Mouse (Mus musculus): Measurements from ENCODE around the gene Abhd16a. TPM values are rescaled to one million over a fixed set of nuclear protein-coding genes. Genes with fewer than 3 reads are reported as not detected.
A peak's percentile ranks its signal among the peaks of the same experiment; 100 is the strongest.

Gene Abhd16a
- polyA plus RNA-seq, 1 experiment from 2014 or later, result 59.9 TPM

- ATAC-seq (ENCODE audit: insufficient read depth, low FRiP score, low TSS enrichment) (no peak), DNase-seq (ENCODE audit: low spot score) (no peak)
- no peaks in the 10 kb centered on the region for H3K36me3 ChIP-seq (ENCODE audit: control insufficient read depth, insufficient read depth, low read length)
- peaks cover 11% of the 10 kb centered on the region for H3K4me1 ChIP-seq (ENCODE audit: control insufficient read depth, insufficient read depth, low read length)
- H3K9me3 ChIP-seq (ENCODE audit: control insufficient read depth, low read length), result no peaks in the 10 kb centered on the region
- no peak overlapping the region for H3K4me3 ChIP-seq (ENCODE audit: low read depth, low read length)
- H3K27me3 ChIP-seq (ENCODE audit: control insufficient read depth, insufficient read depth, low read length), result no peaks in the 10 kb centered on the region
- H3K9ac ChIP-seq (ENCODE audit: low read length), result no peak overlapping the region
- H3K4me2 ChIP-seq (ENCODE audit: low read depth), result no peak overlapping the region
- H3K27ac ChIP-seq (ENCODE audit: low read depth, low read length), result no peak overlapping the region
- 75% methylated on average over 11 of the region's 11 CpGs for WGBS
Measured at GRCm38 (mm10) chr17:35128996-35129395, 39.9 kb downstream of the Abhd16a start.

- Histone ChIP-seq H3K4me2 (ENCODE audit: low read depth) (no peak overlapping the region), H3K4me1 (ENCODE audit: control insufficient read depth, insufficient read depth, low read length) (peaks cover 5% of the 10 kb centered on the region; the same call in 1 of the 2 replicates), H3K36me3 (ENCODE audit: control insufficient read depth, insufficient read depth, low read length) (no peaks in the 10 kb centered on the region), H3K27ac (ENCODE audit: low read depth, low read length) (no peak overlapping the region), H3K4me3 (ENCODE audit: low read depth, low read length) (no peak overlapping the region), H3K9me3 (ENCODE audit: control insufficient read depth, low read length) (no peaks in the 10 kb centered on the region), H3K27me3 (ENCODE audit: control insufficient read depth, insufficient read depth, low read length) (no peaks in the 10 kb centered on the region), H3K9ac (ENCODE audit: low read length) (no peak overlapping the region)
- 91% methylated on average over 8 of the region's 8 CpGs for WGBS
- ATAC-seq (ENCODE audit: insufficient read depth, low FRiP score, low TSS enrichment) (no peak), DNase-seq (ENCODE audit: low spot score) (no peak)
Measured at GRCm38 (mm10) chr17:35131038-35131437, 42.0 kb downstream of the Abhd16a start.

- Histone ChIP-seq H3K9ac (ENCODE audit: low read length) (no peak within 1 kb of the TSS), H3K36me3 (ENCODE audit: control insufficient read depth, insufficient read depth, low read length) (no peaks in the 10 kb centered on the region), H3K9me3 (ENCODE audit: control insufficient read depth, low read length) (no peaks in the 10 kb centered on the region), H3K4me2 (ENCODE audit: low read depth) (no peak within 1 kb of the TSS), H3K27ac (ENCODE audit: low read depth, low read length) (no peak within 1 kb of the TSS), H3K27me3 (ENCODE audit: control insufficient read depth, insufficient read depth, low read length) (no peaks in the 10 kb centered on the region), H3K4me3 (ENCODE audit: low read depth, low read length) (no peak within 1 kb of the TSS), H3K4me1 (ENCODE audit: control insufficient read depth, insufficient read depth, low read length) (peaks cover 3% of the 10 kb centered on the region; the same call in 1 of the 2 replicates)
- DNase-seq (ENCODE audit: low spot score), result no peak
- no peak for ATAC-seq (ENCODE audit: insufficient read depth, low FRiP score, low TSS enrichment)
- WGBS, result 81% methylated on average over 15 of the region's 15 CpGs
Measured at GRCm38 (mm10) chr17:35131500-35132173, 42.6 kb downstream of the Abhd16a start, which contains the start of gene Apom. Apom (minus strand) TSS chr17:35132050.

- no peaks in the 10 kb centered on the region for H3K36me3 ChIP-seq (ENCODE audit: control insufficient read depth, insufficient read depth, low read length)
- H3K4me2 ChIP-seq (ENCODE audit: low read depth), result no peak overlapping the region
- no peak for ATAC-seq (ENCODE audit: insufficient read depth, low FRiP score, low TSS enrichment)
- no peak for DNase-seq (ENCODE audit: low spot score)
- no peak overlapping the region for H3K4me3 ChIP-seq (ENCODE audit: low read depth, low read length)
- H3K9ac ChIP-seq (ENCODE audit: low read length), result no peak overlapping the region
- H3K9me3 ChIP-seq (ENCODE audit: control insufficient read depth, low read length), result no peaks in the 10 kb centered on the region
- no peak overlapping the region for H3K27ac ChIP-seq (ENCODE audit: low read depth, low read length)
- H3K27me3 ChIP-seq (ENCODE audit: control insufficient read depth, insufficient read depth, low read length), result no peaks in the 10 kb centered on the region
- peaks cover 5% of the 10 kb centered on the region; the same call in 1 of the 2 replicates for H3K4me1 ChIP-seq (ENCODE audit: control insufficient read depth, insufficient read depth, low read length)
- 86% methylated on average over 3 of the region's 3 CpGs for WGBS
Measured at GRCm38 (mm10) chr17:35132174-35132560, 43.1 kb downstream of the Abhd16a start.

GRCm38 (mm10) chr17:35133517-35133916 lies 44.5 kb downstream of the Abhd16a start:
- no peak for ATAC-seq (ENCODE audit: insufficient read depth, low FRiP score, low TSS enrichment)
- Histone ChIP-seq H3K36me3 (ENCODE audit: control insufficient read depth, insufficient read depth, low read length) (peaks cover 2% of the 10 kb centered on the region; the same call in 1 of the 2 replicates), H3K27me3 (ENCODE audit: control insufficient read depth, insufficient read depth, low read length) (no peaks in the 10 kb centered on the region), H3K9ac (ENCODE audit: low read length) (no peak overlapping the region), H3K27ac (ENCODE audit: low read depth, low read length) (no peak overlapping the region), H3K4me2 (ENCODE audit: low read depth) (no peak overlapping the region), H3K4me3 (ENCODE audit: low read depth, low read length) (no peak overlapping the region), H3K9me3 (ENCODE audit: control insufficient read depth, low read length) (no peaks in the 10 kb centered on the region), H3K4me1 (ENCODE audit: control insufficient read depth, insufficient read depth, low read length) (peaks cover 9% of the 10 kb centered on the region; the same call in 1 of the 2 replicates)
- DNase-seq (ENCODE audit: low spot score), result no peak
- 94% methylated on average over 7 of the region's 7 CpGs for whole genome bisulfite sequencing

GRCm38 (mm10) chr17:35134801-35135590 lies 45.9 kb downstream of the Abhd16a start, which contains the start of gene Bag6:
Bag6 (plus strand) TSS chr17:35135178.
- H3K27ac ChIP-seq (ENCODE audit: low read depth, low read length), result peak within 1 kb of the TSS; percentile 90
- ATAC-seq (ENCODE audit: insufficient read depth, low FRiP score, low TSS enrichment) (peak; percentile 93), DNase-seq (ENCODE audit: low spot score) (peak; percentile 97)
- H3K27me3 ChIP-seq (ENCODE audit: control insufficient read depth, insufficient read depth, low read length), result no peaks in the 10 kb centered on the region
- H3K4me2 ChIP-seq (ENCODE audit: low read depth), result peak within 1 kb of the TSS; percentile 85
- H3K36me3 ChIP-seq (ENCODE audit: control insufficient read depth, insufficient read depth, low read length), result peaks cover 13% of the 10 kb centered on the region
- H3K9me3 ChIP-seq (ENCODE audit: control insufficient read depth, low read length), result no peaks in the 10 kb centered on the region
- H3K9ac ChIP-seq (ENCODE audit: low read length), result peak within 1 kb of the TSS; percentile 81
- peak within 1 kb of the TSS; percentile 74 for H3K4me3 ChIP-seq (ENCODE audit: low read depth, low read length)
- WGBS, result under 1% methylated on average over 63 of the region's 66 CpGs
- peaks cover 9% of the 10 kb centered on the region; the same call in 1 of the 2 replicates for H3K4me1 ChIP-seq (ENCODE audit: control insufficient read depth, insufficient read depth, low read length)

GRCm38 (mm10) chr17:35135591-35136320 lies 46.7 kb downstream of the Abhd16a start:
- H3K4me2 ChIP-seq (ENCODE audit: low read depth), result peak overlapping the region; percentile 85
- H3K27ac ChIP-seq (ENCODE audit: low read depth, low read length), result peak overlapping the region; percentile 90
- H3K36me3 ChIP-seq (ENCODE audit: control insufficient read depth, insufficient read depth, low read length), result peaks cover 20% of the 10 kb centered on the region
- no peaks in the 10 kb centered on the region for H3K9me3 ChIP-seq (ENCODE audit: control insufficient read depth, low read length)
- 1% methylated on average over 35 of the region's 43 CpGs for WGBS
- H3K27me3 ChIP-seq (ENCODE audit: control insufficient read depth, insufficient read depth, low read length), result no peaks in the 10 kb centered on the region
- DNase-seq (ENCODE audit: low spot score) (no peak), ATAC-seq (ENCODE audit: insufficient read depth, low FRiP score, low TSS enrichment) (peak; percentile 54; the same call in 1 of the 2 replicates)
- peak overlapping the region; percentile 74 for H3K4me3 ChIP-seq (ENCODE audit: low read depth, low read length)
- H3K4me1 ChIP-seq (ENCODE audit: control insufficient read depth, insufficient read depth, low read length), result peaks cover 9% of the 10 kb centered on the region; the same call in 1 of the 2 replicates
- peak overlapping the region; percentile 81 for H3K9ac ChIP-seq (ENCODE audit: low read length)

GRCm38 (mm10) chr17:35139269-35139668 lies 50.2 kb downstream of the Abhd16a start:
- no peak overlapping the region for H3K27ac ChIP-seq (ENCODE audit: low read depth, low read length)
- no peaks in the 10 kb centered on the region for H3K27me3 ChIP-seq (ENCODE audit: control insufficient read depth, insufficient read depth, low read length)
- ATAC-seq (ENCODE audit: insufficient read depth, low FRiP score, low TSS enrichment) (no peak), DNase-seq (ENCODE audit: low spot score) (no peak)
- 98% methylated on average over 3 of the region's 3 CpGs for WGBS
- H3K4me1 ChIP-seq (ENCODE audit: control insufficient read depth, insufficient read depth, low read length), result peaks cover 9% of the 10 kb centered on the region; the same call in 1 of the 2 replicates
- peaks cover 49% of the 10 kb centered on the region for H3K36me3 ChIP-seq (ENCODE audit: control insufficient read depth, insufficient read depth, low read length)
- H3K4me2 ChIP-seq (ENCODE audit: low read depth), result no peak overlapping the region
- H3K4me3 ChIP-seq (ENCODE audit: low read depth, low read length), result no peak overlapping the region
- no peaks in the 10 kb centered on the region for H3K9me3 ChIP-seq (ENCODE audit: control insufficient read depth, low read length)
- no peak overlapping the region for H3K9ac ChIP-seq (ENCODE audit: low read length)

Measured in neural tube, embryonic 11.5 days (tissue).